Mouse (Mus musculus) forebrain, embryonic 11.5 days (tissue): ENCODE data around the gene Agps. TPM values are rescaled to one million over a fixed set of nuclear protein-coding genes. Genes with fewer than 3 reads are reported as not detected.
A peak's percentile ranks its signal among the peaks of the same experiment; 100 is the strongest.

Source experiments
- ATAC-seq: fragments of 200-750 bp; cut with Nextera tagmentation; replicated peaks from 2 replicates; pipeline ENCODE4 v1.8.0; 2017; ENCODE audit warnings: moderate TSS enrichment; ENCODE audit not compliant: low FRiP score
- DNase-seq: peaks from one replicate; pipeline ENCODE4 v3.0.0-alpha.2; 2017; ENCODE audit warnings: low spot score
- H3K27ac ChIP-seq: fragments of 300-500 bp; sonication (generic); 2 replicates; pipeline ENCODE4 v1.5.1; 2014; ENCODE audit warnings: low read depth, low read length
- H3K27me3 ChIP-seq: fragments of 300-500 bp; sonication (generic); 2 replicates; pipeline ENCODE4 v1.6.1; 2014; ENCODE audit warnings: mild to moderate bottlenecking, low read length, mixed read lengths; ENCODE audit not compliant: control insufficient read depth, insufficient read depth
- H3K36me3 ChIP-seq: fragments of 300-500 bp; sonication (generic); 2 replicates; pipeline ENCODE4 v1.6.1; 2014; ENCODE audit warnings: mild to moderate bottlenecking, low read length, moderate library complexity, mixed read lengths; ENCODE audit not compliant: control insufficient read depth, insufficient read depth
- H3K4me1 ChIP-seq: fragments of 300-500 bp; sonication (generic); replicated peaks from 2 replicates; pipeline ENCODE4 v1.6.1; 2014; ENCODE audit warnings: low read length, mixed read lengths; ENCODE audit not compliant: control insufficient read depth, insufficient read depth
- H3K4me2 ChIP-seq: fragments of 300-500 bp; sonication (generic); 2 replicates; pipeline ENCODE4 v1.6.1; 2014; ENCODE audit warnings: low read depth, mild to moderate bottlenecking, low read length, moderate library complexity, mixed read lengths; ENCODE audit not compliant: severe bottlenecking
- H3K4me3 ChIP-seq: fragments of 300-500 bp; sonication (generic); 2 replicates; pipeline ENCODE4 v1.5.1; 2014; ENCODE audit warnings: low read depth, low read length
- H3K9ac ChIP-seq: fragments of 300-500 bp; sonication (generic); 2 replicates; pipeline ENCODE4 v1.6.1; 2014; ENCODE audit warnings: low read length
- H3K9me3 ChIP-seq: fragments of 300-500 bp; sonication (generic); 2 replicates; pipeline ENCODE4 v1.6.1; 2016; ENCODE audit warnings: low read length, mixed read lengths; ENCODE audit not compliant: control insufficient read depth
- whole genome bisulfite sequencing: fragments of 180-500 bp; shearing (Covaris S2); extraction: QIAGEN DNeasy Blood & Tissue Kit; methylation state at CpG from one replicate; pipeline ENCODE4 v1.1.7; 2014; 5-methylcytosine and 5-hydroxymethylcytosine counted together
- polyA plus RNA-seq: library from polyadenylated mRNA; unstranded; fragments of >200 nt; fragmentation: Nextera tagmentation; extraction: Ambion mirVana; gene quantifications from 2 replicates; pipeline ENCODE4 v1.2.1, GENCODE M21; 2014

The Agps gene
- polyA plus RNA-seq: 46.7 and 47.3 TPM in 2 replicates

DNA sequence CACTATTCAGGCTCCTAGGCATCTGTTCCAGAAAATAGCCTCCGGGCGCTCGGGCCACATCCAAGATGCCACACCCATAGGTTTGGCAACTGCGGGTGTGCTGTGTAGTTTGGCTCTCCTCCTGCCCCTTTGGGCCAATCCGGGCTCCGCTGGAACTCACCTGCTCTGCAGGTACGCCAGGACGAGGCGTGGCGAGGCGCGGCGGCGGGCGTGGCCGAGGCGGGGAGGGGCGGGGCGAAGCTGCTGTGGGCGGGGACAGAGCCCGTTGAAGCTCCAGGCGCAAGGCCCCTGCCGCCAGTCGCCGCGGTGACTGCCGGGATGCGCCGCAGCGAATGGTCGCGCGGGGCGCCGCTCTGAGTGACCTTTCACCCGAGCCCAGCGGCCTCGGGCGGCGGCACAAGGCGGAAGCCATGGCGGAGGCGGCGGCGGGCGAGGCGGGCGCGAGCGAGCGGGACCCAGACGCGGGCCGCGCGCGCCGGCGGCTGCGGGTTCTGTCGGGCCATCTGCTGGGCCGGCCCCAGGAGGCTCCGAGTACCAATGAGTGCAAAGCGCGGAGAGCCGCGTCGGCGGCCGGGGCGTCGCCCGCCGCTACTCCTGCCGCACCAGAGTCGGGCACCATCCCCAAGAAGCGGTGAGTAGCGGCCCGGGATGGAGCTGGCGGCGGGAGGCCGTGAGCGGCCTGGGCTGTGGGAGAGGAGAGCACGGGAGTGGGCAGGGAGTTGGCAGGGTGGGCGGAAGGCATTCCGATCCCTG lies at the start of gene Agps:
Gene Agps, plus strand, starts transcription at position 297 of the 753 bp plus-strand sequence.
- peak within 1 kb of the TSS; percentile 82 for H3K4me2 ChIP-seq
- no peaks in the 10 kb centered on the region for H3K27me3 ChIP-seq
- peak within 1 kb of the TSS; percentile 85 for H3K9ac ChIP-seq
- peak; percentile 96 for ATAC-seq
- H3K36me3 ChIP-seq: no peaks in the 10 kb centered on the region
- peak within 1 kb of the TSS; percentile 68 for H3K4me3 ChIP-seq
- H3K9me3 ChIP-seq: no peaks in the 10 kb centered on the region
- under 1% methylated on average over 85 of the region's 86 CpGs for WGBS
- DNase-seq: peak; percentile 95
- no peaks in the 10 kb centered on the region; the same call in 1 of the 2 replicates for H3K4me1 ChIP-seq
- H3K27ac ChIP-seq: peak within 1 kb of the TSS; percentile 60

DNA sequence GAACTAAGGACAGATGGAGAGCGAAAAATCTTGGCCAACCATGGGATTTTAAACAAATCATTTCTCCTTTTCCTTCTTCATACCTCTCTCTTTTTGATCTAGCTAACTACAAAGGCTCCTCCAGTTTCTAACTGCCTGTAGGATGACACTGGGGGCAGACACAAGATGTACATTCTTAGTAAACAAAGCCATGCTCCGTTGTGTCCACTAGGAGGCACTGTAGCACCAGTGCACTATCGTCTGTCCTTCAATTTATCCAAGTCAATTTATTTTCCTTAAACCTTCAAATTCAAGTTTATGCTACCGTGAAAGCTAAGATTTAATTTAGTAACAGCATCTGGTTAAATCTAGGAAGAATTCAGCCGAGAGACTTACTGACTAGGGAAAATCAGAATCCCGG lies 45.9 kb upstream of the Agps start:
- WGBS: 20% methylated on average over 6 of the region's 6 CpGs
- Histone ChIP-seq H3K27ac (no peak overlapping the region), H3K4me1 (no peaks in the 10 kb centered on the region), H3K4me2 (no peak overlapping the region), H3K9ac (no peak overlapping the region), H3K4me3 (no peak overlapping the region), H3K36me3 (no peaks in the 10 kb centered on the region), H3K27me3 (no peaks in the 10 kb centered on the region), H3K9me3 (no peaks in the 10 kb centered on the region)
- DNase-seq: peak; percentile 74
- no peak for ATAC-seq

DNA sequence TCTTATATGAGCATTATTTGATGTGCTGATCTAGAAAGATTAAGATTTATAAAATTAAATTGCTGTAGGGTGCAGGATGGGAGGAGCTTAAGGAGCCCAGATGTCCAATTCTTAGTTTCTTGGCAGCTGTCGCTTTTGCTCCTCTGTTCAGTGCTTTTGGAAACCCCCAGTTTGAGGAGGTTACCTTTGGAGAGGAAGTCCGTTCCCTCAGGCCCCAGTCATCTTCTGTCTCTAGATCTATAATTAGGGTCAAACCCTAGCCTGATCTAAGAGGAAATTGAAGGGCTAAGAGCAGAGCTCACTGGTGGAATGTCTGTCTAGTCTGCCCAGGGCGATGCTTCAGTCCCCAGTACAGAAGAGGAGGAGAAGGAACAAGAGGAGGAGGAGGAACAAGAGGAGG lies 43.5 kb upstream of the Agps start:
- Histone ChIP-seq H3K4me3 (no peak overlapping the region), H3K27me3 (no peaks in the 10 kb centered on the region), H3K4me1 (no peaks in the 10 kb centered on the region), H3K9ac (no peak overlapping the region), H3K27ac (no peak overlapping the region), H3K9me3 (no peaks in the 10 kb centered on the region), H3K4me2 (no peak overlapping the region), H3K36me3 (no peaks in the 10 kb centered on the region)
- 77% methylated on average over 3 of the region's 3 CpGs for WGBS
- no peak for ATAC-seq
- no peak for DNase-seq

DNA sequence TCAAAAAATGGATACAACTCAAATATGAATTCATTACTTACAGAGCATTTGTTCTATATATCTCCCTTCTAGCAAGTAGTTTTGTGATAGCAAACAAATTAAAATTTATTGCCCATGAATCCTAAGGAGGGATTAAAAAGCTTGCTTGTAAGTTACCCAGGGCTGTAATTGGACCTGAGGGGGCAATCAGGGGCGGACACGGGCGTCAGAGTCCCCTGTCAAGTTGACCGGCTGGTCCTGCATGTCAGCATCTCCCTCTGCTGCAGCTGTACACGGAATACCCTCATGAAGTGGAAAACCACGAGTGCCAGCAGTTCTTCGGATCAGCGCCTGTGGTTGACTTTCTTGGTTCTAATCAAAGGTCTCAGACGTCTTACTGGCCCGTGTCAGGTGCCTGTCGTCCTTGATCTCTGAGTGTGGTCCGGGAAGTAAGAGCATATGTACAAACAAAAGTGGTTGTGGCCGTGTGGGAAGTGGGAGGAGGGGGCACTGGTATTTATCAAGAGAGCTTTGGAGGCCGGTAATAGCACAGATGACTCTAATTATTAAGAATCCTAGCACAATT lies 41.9 kb upstream of the Agps start:
- no peak overlapping the region for H3K9ac ChIP-seq
- H3K4me2 ChIP-seq: no peak overlapping the region
- DNase-seq: no peak
- no peaks in the 10 kb centered on the region for H3K36me3 ChIP-seq
- H3K27ac ChIP-seq: no peak overlapping the region
- H3K4me3 ChIP-seq: no peak overlapping the region
- H3K27me3 ChIP-seq: no peaks in the 10 kb centered on the region
- H3K4me1 ChIP-seq: no peaks in the 10 kb centered on the region
- no peaks in the 10 kb centered on the region for H3K9me3 ChIP-seq
- 64% methylated on average over 14 of the region's 14 CpGs for WGBS
- ATAC-seq: no peak

DNA sequence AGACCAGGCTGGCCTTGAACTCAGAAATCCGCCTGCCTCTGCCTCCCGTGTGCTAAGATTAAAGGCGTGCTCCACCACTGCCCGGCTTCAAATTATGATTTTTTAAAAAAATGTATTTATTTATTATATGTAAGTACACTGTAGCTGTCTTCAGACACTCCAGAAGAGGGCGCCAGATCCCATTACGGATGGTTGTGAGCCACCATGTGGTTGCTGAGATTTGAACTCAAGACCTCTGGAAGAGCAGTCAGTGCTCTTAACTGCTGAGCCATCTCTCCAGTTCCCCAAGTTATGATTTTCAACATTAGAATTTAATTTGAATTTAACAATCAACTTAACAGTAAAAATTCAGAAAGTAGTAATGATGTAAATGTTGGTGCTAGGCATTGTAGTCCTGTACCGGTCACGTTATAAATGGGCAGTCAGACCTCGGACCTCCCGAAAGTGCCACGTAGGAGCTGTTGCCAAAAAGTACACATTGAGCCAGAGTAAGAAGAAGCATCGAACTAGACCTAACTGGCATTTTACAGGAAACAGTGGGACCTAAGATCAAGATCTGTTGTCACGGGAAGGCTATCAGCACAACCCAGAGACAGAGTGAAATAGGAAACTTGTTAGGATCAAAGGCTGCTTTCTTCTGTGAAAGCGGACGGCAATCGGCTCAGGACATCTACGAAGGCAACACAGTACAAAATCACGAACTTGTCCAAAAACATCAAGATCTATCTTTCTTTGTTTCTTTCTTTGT lies 40.2 kb upstream of the Agps start:
- H3K4me1 ChIP-seq: no peaks in the 10 kb centered on the region
- H3K9me3 ChIP-seq: no peaks in the 10 kb centered on the region
- no peak for ATAC-seq
- no peak overlapping the region for H3K4me2 ChIP-seq
- no peak overlapping the region for H3K27ac ChIP-seq
- no peaks in the 10 kb centered on the region for H3K27me3 ChIP-seq
- H3K9ac ChIP-seq: no peak overlapping the region
- H3K4me3 ChIP-seq: no peak overlapping the region
- no peak for DNase-seq
- no peaks in the 10 kb centered on the region for H3K36me3 ChIP-seq
- 87% methylated on average over 18 of the region's 18 CpGs for WGBS

DNA sequence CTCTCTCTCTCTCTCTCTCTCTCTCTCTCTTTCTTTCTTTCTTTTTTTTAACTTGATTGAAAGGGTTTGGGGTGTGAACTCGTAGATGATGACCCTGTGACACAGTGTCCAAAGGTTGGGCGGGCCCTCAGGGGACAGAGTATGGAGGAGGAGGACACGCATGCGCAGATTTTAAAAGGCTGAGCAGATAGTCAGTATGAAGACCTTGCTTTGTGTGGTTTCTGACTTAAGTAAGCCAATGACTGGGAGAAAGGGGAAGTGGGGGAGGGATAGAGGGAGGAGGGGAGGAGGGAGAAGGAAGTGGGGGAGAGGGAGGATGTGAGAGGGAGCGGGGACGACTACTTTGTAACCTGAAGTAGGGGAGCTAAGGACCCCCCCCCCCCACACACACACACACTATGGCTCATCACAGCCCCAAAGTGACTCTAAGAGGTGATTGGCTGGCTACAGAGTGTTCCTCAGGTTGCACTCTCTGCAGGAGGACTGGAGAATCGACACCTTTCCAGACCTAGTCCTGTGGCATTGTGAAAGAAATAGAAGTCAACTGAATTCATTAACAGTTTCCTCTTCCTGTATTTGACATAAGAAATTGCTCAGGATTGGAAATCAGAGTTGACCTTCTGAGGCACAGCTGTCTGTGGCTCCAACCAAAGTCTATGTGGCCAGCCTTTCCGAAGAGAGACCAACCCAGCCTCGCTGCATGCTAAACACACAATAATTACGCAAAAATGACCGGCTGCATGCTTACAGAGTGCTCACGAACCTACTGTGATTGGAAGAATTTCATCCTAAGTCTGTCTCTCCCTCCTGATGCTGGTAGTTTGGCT lies 39.4 kb upstream of the Agps start:
- Histone ChIP-seq H3K4me2 (no peak overlapping the region), H3K27ac (no peak overlapping the region)
- DNase-seq: no peak

DNA sequence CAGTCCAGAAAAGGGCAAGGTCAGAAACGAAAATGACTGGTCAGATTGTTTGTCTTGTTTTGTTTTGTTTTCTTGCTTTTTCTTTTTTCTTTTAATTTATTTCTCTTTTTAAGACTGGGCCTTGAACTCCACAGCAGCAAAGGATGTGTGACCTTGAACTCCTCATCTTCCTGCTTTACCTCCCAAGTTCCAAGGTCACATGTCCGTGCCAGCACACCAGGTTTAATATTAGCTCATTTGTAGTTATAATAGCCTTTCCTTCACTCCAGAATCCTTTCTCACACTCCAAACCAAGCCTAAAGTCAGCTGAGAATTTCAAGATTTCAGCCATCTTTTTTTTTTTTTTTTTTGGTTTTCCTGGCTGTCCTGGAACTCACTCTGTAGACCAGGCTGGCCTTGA lies 35.8 kb upstream of the Agps start:
- WGBS: 85% methylated on average over 2 of the region's 2 CpGs
- ATAC-seq (no peak), DNase-seq (no peak)
- Histone ChIP-seq H3K9me3 (no peaks in the 10 kb centered on the region), H3K9ac (no peak overlapping the region), H3K36me3 (no peaks in the 10 kb centered on the region), H3K4me1 (no peaks in the 10 kb centered on the region), H3K4me2 (no peak overlapping the region), H3K27me3 (no peaks in the 10 kb centered on the region), H3K27ac (no peak overlapping the region), H3K4me3 (no peak overlapping the region)

More for the DNA sequence above, 39.4 kb upstream of the Agps start:
- Histone ChIP-seq H3K36me3 (no peaks in the 10 kb centered on the region), H3K9me3 (no peaks in the 10 kb centered on the region), H3K4me1 (no peaks in the 10 kb centered on the region), H3K27me3 (no peaks in the 10 kb centered on the region), H3K4me3 (no peak overlapping the region), H3K9ac (no peak overlapping the region)
- ATAC-seq: no peak
- WGBS: 65% methylated on average over 12 of the region's 12 CpGs

DNA sequence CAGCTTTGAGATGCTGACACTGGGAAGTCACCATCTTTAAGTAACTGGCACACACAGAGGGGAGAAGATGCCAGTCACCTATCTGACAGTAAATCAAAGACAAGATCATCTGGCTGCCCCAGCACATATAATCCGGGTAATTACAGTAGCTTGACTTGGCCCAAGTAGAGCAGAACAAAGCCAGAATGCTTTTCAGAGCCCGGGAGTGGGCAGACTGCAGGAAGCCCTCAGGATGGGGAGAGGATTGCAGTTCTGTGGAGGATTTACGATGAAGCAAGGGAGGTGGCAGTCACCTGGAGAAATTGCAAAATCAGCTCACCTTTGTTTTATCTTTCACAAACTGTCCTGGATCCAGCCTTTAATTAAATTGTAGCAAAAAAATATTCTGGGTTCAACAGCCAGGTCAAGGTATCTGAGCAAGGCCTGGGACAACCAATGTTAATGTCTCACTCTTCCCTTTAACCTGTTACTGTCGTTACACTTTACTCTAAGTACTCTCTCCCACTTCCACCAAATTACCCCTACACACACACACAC lies 33.5 kb upstream of the Agps start:
- no peaks in the 10 kb centered on the region for H3K4me1 ChIP-seq
- no peaks in the 10 kb centered on the region for H3K36me3 ChIP-seq
- 64% methylated on average over 4 of the region's 4 CpGs for WGBS
- ATAC-seq: no peak
- H3K27me3 ChIP-seq: no peaks in the 10 kb centered on the region
- no peak overlapping the region for H3K4me2 ChIP-seq
- DNase-seq: no peak
- H3K9me3 ChIP-seq: no peaks in the 10 kb centered on the region
- H3K27ac ChIP-seq: no peak overlapping the region
- H3K4me3 ChIP-seq: no peak overlapping the region
- H3K9ac ChIP-seq: no peak overlapping the region
